Mouse (Mus musculus): Measurements from ENCODE around the gene Zfp954. TPM values are rescaled to one million over a fixed set of nuclear protein-coding genes. Genes with fewer than 3 reads are reported as not detected.
"Not testable (repeated sequence)": the region's sequence is repeated elsewhere in the genome, so short reads cannot be mapped to it uniquely, and the experiment has no call there.

The Zfp954 gene
- 13.4 and 14.8 TPM in 2 replicates for polyA plus RNA-seq (2014; fragmentation: Nextera tagmentation; extraction: Ambion mirVana)

DNA sequence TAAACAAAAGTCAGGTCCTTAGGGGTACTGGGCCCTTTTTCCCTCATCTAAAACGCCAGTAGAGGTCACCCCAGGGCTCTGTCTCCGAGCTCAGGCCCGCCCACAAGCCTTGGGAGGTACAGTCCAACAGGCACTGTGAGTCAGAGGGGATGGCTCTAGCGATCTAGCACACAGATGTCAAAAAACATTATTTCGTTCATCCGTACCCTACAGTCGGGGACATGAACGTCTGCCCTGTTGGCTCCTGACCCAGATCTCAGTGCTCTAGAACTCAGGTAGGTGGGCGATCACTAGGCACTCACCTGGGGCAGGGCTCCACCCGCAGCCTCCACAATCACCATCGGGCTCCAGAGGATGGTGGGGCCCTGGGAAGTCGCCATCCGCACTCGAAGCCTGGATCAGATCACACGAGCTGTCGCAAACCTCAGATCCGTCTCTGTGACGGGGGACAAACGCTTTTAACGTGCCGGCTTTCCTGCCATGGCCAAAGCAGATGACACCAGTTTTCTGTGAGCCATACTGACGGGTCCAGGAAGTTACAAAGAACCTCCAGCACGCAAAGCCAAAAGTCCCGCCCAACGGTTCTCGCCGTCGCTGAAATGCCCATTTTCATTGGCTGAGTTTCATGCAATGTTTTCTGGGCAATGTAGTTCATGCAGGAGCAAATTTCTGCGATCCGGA is at the start of gene Zfp954:
TSS of gene Zfp954 (minus strand) at position 568 of the 681 bp plus-strand sequence.
- peak within 1 kb of the TSS; percentile 47 for H3K4me2 ChIP-seq (ENCODE audit: low read depth, severe bottlenecking)
- H3K4me3 ChIP-seq (ENCODE audit: low read depth, low read length) = peak within 1 kb of the TSS; percentile 65
- WGBS = under 1% methylated on average over 30 of the region's 30 CpGs
- H3K27me3 ChIP-seq (ENCODE audit: control insufficient read depth, insufficient read depth, low read length) = no peaks in the 10 kb centered on the region
- H3K9me3 ChIP-seq (ENCODE audit: control insufficient read depth, low read length) = no peaks in the 10 kb centered on the region; the same call in 1 of the 2 replicates
- H3K27ac ChIP-seq (replicated peaks; ENCODE audit: low read depth, low read length) = no peak within 1 kb of the TSS
- 0 out of 2 replicates have a peak, but pooled peaks cover 3% of the 10 kb centered on the region for H3K36me3 ChIP-seq (ENCODE audit: control insufficient read depth, insufficient read depth, low read length)
- DNase-seq (ENCODE audit: low spot score) (peak; percentile 87), ATAC-seq (ENCODE audit: insufficient number of reproducible peaks, low FRiP score, low TSS enrichment, low read depth) (peak; percentile 92)
- H3K4me1 ChIP-seq (ENCODE audit: control insufficient read depth, insufficient read depth, low read length) = no peaks in the 10 kb centered on the region
- H3K9ac ChIP-seq (ENCODE audit: low read length) = peak within 1 kb of the TSS; percentile 61

- 91% methylated on average over 15 of the region's 15 CpGs for WGBS
- no peak overlapping the region for H3K9ac ChIP-seq (ENCODE audit: low read length)
- H3K36me3 ChIP-seq (ENCODE audit: control insufficient read depth, insufficient read depth, low read length) = no peaks in the 10 kb centered on the region
- no peak for ATAC-seq (ENCODE audit: insufficient number of reproducible peaks, low FRiP score, low TSS enrichment, low read depth)
- H3K4me1 ChIP-seq (ENCODE audit: control insufficient read depth, insufficient read depth, low read length) = no peaks in the 10 kb centered on the region
- no peak overlapping the region for H3K4me3 ChIP-seq (ENCODE audit: low read depth, low read length)
- H3K9me3 ChIP-seq (ENCODE audit: control insufficient read depth, low read length) = no peaks in the 10 kb centered on the region
- no peak overlapping the region for H3K27ac ChIP-seq (replicated peaks; ENCODE audit: low read depth, low read length)
- H3K27me3 ChIP-seq (ENCODE audit: control insufficient read depth, insufficient read depth, low read length) = no peaks in the 10 kb centered on the region
- no peak overlapping the region for H3K4me2 ChIP-seq (ENCODE audit: low read depth, severe bottlenecking)
- DNase-seq (ENCODE audit: low spot score) = no peak
Observed at GRCm38 (mm10) chr7:7145991-7146608, 24.8 kb upstream of the Zfp954 start.

- H3K9ac ChIP-seq (ENCODE audit: low read length) = no peak overlapping the region
- no peak overlapping the region for H3K4me2 ChIP-seq (ENCODE audit: low read depth, severe bottlenecking)
- no peaks in the 10 kb centered on the region for H3K4me1 ChIP-seq (ENCODE audit: control insufficient read depth, insufficient read depth, low read length)
- no peaks in the 10 kb centered on the region for H3K27me3 ChIP-seq (ENCODE audit: control insufficient read depth, insufficient read depth, low read length)
- 88% methylated on average over 1 of the region's 1 CpGs for WGBS
- H3K9me3 ChIP-seq (ENCODE audit: control insufficient read depth, low read length) = no peaks in the 10 kb centered on the region
- H3K27ac ChIP-seq (replicated peaks; ENCODE audit: low read depth, low read length) = no peak overlapping the region
- H3K4me3 ChIP-seq (ENCODE audit: low read depth, low read length) = no peak overlapping the region
- no peaks in the 10 kb centered on the region for H3K36me3 ChIP-seq (ENCODE audit: control insufficient read depth, insufficient read depth, low read length)
- DNase-seq (ENCODE audit: low spot score) (no peak), ATAC-seq (ENCODE audit: insufficient number of reproducible peaks, low FRiP score, low TSS enrichment, low read depth) (no peak)
Observed at GRCm38 (mm10) chr7:7144215-7144614, 22.9 kb upstream of the Zfp954 start.

- Histone ChIP-seq H3K27me3 (ENCODE audit: control insufficient read depth, insufficient read depth, low read length) (no peaks in the 10 kb centered on the region), H3K9ac (ENCODE audit: low read length) (peak within 1 kb of the TSS; percentile 55), H3K27ac (replicated peaks; ENCODE audit: low read depth, low read length) (no peak within 1 kb of the TSS), H3K4me3 (ENCODE audit: low read depth, low read length) (peak within 1 kb of the TSS; percentile 34), H3K36me3 (ENCODE audit: control insufficient read depth, insufficient read depth, low read length) (no peaks in the 10 kb centered on the region), H3K4me1 (ENCODE audit: control insufficient read depth, insufficient read depth, low read length) (no peaks in the 10 kb centered on the region), H3K9me3 (ENCODE audit: control insufficient read depth, low read length) (no peaks in the 10 kb centered on the region), H3K4me2 (ENCODE audit: low read depth, severe bottlenecking) (peak within 1 kb of the TSS; percentile 35)
- 6% methylated on average over 16 of the region's 16 CpGs for WGBS
- DNase-seq (ENCODE audit: low spot score) (peak; percentile 76), ATAC-seq (ENCODE audit: insufficient number of reproducible peaks, low FRiP score, low TSS enrichment, low read depth) (peak; percentile 95)
Observed at GRCm38 (mm10) chr7:7136379-7136866, 15.1 kb upstream of the Zfp954 start, which contains the start of gene Zfp773. Zfp773 (minus strand) TSS chr7:7136755.

DNA sequence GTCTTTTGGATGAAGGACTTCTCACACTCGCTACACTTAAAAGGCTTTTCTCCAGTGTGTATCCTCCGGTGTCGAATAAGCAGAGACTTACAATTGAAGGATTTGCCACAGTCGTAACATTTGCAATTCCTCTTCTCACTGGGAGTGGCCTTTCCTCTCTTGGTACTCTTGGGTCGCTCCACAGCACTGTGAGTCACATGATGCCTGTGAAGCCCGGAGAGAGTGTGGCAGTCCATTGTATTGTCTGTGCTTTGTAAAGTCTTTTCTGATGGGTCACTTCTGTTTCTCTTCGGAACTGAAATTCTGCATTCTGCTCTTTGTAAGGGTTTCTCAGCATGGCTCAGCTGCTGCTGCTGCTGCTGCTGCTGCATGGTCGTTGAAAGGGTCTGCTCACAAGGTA is 11.5 kb upstream of the Zfp954 start:
- whole genome bisulfite sequencing = 79% methylated on average over 8 of the region's 8 CpGs
- H3K9ac ChIP-seq (ENCODE audit: low read length) = no peak overlapping the region
- no peak for DNase-seq (ENCODE audit: low spot score)

DNA sequence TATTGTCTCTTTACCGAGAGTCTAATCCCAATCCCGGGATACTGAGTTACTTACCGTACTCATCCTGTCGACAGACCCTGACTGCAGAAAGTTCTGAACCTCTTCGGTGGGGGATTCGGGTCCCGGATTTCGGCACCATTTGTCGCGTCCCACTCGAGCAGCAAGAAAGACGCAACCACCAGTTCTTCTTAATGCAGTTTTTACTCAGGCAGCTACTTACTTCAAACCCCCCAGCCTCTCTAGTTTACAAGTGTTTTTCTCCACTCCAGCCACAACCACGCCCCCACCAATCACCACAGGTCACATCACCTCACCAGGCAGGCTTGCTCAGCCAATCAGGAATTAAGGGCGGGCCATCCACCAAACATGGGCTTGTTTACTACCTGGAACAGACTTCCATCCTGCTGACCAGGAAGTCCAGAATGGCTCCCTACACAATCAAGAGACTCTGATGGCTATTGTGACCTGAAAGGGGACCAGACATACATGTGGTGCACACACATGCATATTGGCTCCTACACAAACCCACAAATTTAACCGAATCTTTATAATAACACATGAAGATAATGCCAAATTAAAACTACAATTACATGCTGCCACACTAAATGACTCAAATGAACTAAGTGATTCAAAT is 9.3 kb upstream of the Zfp954 start:
- not testable (repeated sequence) for ATAC-seq (ENCODE audit: insufficient number of reproducible peaks, low FRiP score, low TSS enrichment, low read depth); H3K36me3 ChIP-seq (ENCODE audit: control insufficient read depth, insufficient read depth, low read length); H3K9ac ChIP-seq (ENCODE audit: low read length); H3K9me3 ChIP-seq (ENCODE audit: control insufficient read depth, low read length); H3K4me1 ChIP-seq (ENCODE audit: control insufficient read depth, insufficient read depth, low read length); H3K4me2 ChIP-seq (ENCODE audit: low read depth, severe bottlenecking); DNase-seq (ENCODE audit: low spot score); H3K27ac ChIP-seq (replicated peaks; ENCODE audit: low read depth, low read length); H3K27me3 ChIP-seq (ENCODE audit: control insufficient read depth, insufficient read depth, low read length); H3K4me3 ChIP-seq (ENCODE audit: low read depth, low read length)
- WGBS = 95% methylated on average over 14 of the region's 15 CpGs

More for the DNA sequence above, 11.5 kb upstream of the Zfp954 start:
- Histone ChIP-seq H3K4me2 (ENCODE audit: low read depth, severe bottlenecking) (no peak overlapping the region), H3K36me3 (ENCODE audit: control insufficient read depth, insufficient read depth, low read length) (no peaks in the 10 kb centered on the region), H3K4me1 (ENCODE audit: control insufficient read depth, insufficient read depth, low read length) (no peaks in the 10 kb centered on the region), H3K9me3 (ENCODE audit: control insufficient read depth, low read length) (no peaks in the 10 kb centered on the region), H3K27me3 (ENCODE audit: control insufficient read depth, insufficient read depth, low read length) (no peaks in the 10 kb centered on the region), H3K4me3 (ENCODE audit: low read depth, low read length) (no peak overlapping the region), H3K27ac (replicated peaks; ENCODE audit: low read depth, low read length) (no peak overlapping the region)
- no peak for ATAC-seq (ENCODE audit: insufficient number of reproducible peaks, low FRiP score, low TSS enrichment, low read depth)

GRCm38 (mm10) chr7:7121602-7121980 is 303 bp upstream of the Zfp954 start:
- ATAC-seq (ENCODE audit: insufficient number of reproducible peaks, low FRiP score, low TSS enrichment, low read depth) (no peak), DNase-seq (ENCODE audit: low spot score) (no peak)
- Histone ChIP-seq H3K27me3 (ENCODE audit: control insufficient read depth, insufficient read depth, low read length) (no peaks in the 10 kb centered on the region), H3K4me3 (ENCODE audit: low read depth, low read length) (no peak overlapping the region; the same call in 1 of the 2 replicates), H3K36me3 (ENCODE audit: control insufficient read depth, insufficient read depth, low read length) (0 out of 2 replicates have a peak, but pooled peaks cover 3% of the 10 kb centered on the region), H3K4me1 (ENCODE audit: control insufficient read depth, insufficient read depth, low read length) (no peaks in the 10 kb centered on the region), H3K27ac (replicated peaks; ENCODE audit: low read depth, low read length) (no peak overlapping the region), H3K9ac (ENCODE audit: low read length) (no peak overlapping the region), H3K4me2 (ENCODE audit: low read depth, severe bottlenecking) (peak overlapping the region; percentile 47; the same call in 1 of the 2 replicates), H3K9me3 (ENCODE audit: control insufficient read depth, low read length) (no peaks in the 10 kb centered on the region; the same call in 1 of the 2 replicates)
- WGBS = 57% methylated on average over 6 of the region's 6 CpGs

DNA sequence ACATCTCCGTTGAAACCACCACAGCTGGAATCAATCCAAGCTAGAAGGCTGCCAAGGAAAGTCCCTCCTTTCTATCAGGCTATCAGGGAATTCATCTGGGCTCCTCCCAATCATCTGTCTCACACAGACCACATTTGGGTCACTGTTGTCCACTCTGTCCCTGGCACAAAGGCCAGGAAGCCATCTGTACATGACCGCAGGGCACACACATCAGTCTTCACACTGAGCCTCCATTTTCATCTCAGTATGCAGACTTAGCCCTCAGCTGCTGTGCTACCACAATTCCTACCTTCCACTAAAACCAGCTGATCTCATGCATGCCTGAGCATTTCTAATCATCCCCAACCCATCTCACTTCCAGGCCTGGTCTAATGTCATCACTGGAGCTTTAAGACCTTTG is 2.8 kb downstream of the Zfp954 start:
- Histone ChIP-seq H3K36me3 (ENCODE audit: control insufficient read depth, insufficient read depth, low read length) (peaks cover 6% of the 10 kb centered on the region; the same call in 1 of the 2 replicates), H3K27ac (replicated peaks; ENCODE audit: low read depth, low read length) (no peak overlapping the region), H3K4me3 (ENCODE audit: low read depth, low read length) (no peak overlapping the region), H3K4me2 (ENCODE audit: low read depth, severe bottlenecking) (no peak overlapping the region), H3K9me3 (ENCODE audit: control insufficient read depth, low read length) (no peaks in the 10 kb centered on the region; the same call in 1 of the 2 replicates), H3K4me1 (ENCODE audit: control insufficient read depth, insufficient read depth, low read length) (no peaks in the 10 kb centered on the region), H3K27me3 (ENCODE audit: control insufficient read depth, insufficient read depth, low read length) (no peaks in the 10 kb centered on the region), H3K9ac (ENCODE audit: low read length) (no peak overlapping the region)
- WGBS = 96% methylated on average over 2 of the region's 2 CpGs
- DNase-seq (ENCODE audit: low spot score) (no peak), ATAC-seq (ENCODE audit: insufficient number of reproducible peaks, low FRiP score, low TSS enrichment, low read depth) (no peak)

All from limb, embryonic 11.5 days (tissue).